Mouse (Mus musculus): Measurements from ENCODE around the gene Olfr467. TPM values are rescaled to one million over a fixed set of nuclear protein-coding genes. Genes with fewer than 3 reads are reported as not detected.

Olfr467 gene
- not detected for polyA plus RNA-seq (2014; fragmentation: Illumina TruSeq; extraction: RNeasy Lipid Tissue Mini Kit (QIAGEN cat#74804); ENCODE audit: low read depth, low replicate concordance)

GRCm38 (mm10) chr7:107811963-107812362 lies at the start of gene Olfr467:
Gene Olfr467 (plus strand): TSS chr7:107812263.

GRCm38 (mm10) chr7:107801108-107801507 lies 11.0 kb upstream of the Olfr467 start, which contains the start of gene Ovch2:
Gene Ovch2 (minus strand): TSS chr7:107801208.

DNA sequence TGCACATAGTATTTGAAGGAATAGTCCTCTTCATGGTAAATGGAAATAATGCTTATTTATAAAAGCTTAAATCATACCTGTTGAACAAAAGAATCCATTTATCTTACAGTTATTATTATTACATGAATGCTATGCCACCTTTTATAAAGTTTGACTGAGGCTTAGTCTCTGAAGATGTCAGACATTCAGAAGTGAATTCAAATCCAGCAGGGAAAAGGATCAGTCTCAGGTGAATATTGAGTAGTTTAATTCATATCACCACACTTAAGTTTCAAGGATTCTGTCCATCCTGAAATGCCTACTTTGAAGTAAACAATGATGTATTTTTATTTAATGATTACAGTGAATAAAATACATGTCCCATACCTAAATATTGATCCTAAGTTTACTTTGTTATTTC lies 13.4 kb downstream of the Olfr467 start, which contains the start of gene Olfr469:
Olfr469 (minus strand) TSS at position 101 of the 400 bp plus-strand sequence.

DNA sequence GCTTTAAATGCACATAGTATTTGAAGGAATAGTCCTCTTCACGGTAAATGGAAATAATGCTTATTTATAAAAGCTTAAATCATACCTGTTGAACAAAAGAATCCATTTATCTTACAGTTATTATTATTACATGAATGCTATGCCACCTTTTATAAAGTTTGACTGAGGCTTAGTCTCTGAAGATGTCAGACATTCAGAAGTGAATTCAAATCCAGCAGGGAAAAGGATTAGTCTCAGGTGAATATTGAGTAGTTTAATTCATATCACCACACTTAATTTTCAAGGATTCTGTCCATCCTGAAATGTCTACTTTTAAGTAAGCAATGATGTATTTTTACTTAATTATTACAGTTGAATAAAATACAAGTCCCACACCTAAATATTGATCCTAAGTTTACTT lies 35.3 kb downstream of the Olfr467 start, which contains the start of gene Olfr470:
Olfr470 (minus strand) TSS at position 101 of the 400 bp plus-strand sequence.

Other genes starting within 250 kb of the Olfr467 start
- 3.7 TPM for gene Olfml1, start 244.8 kb upstream of the Olfr467 start, polyA plus RNA-seq (2014; fragmentation: Illumina TruSeq; extraction: RNeasy Lipid Tissue Mini Kit (QIAGEN cat#74804); ENCODE audit: low read depth, low replicate concordance)
- gene Ppfibp2, start 217.1 kb upstream of the Olfr467 start, polyA plus RNA-seq (2014; fragmentation: Illumina TruSeq; extraction: RNeasy Lipid Tissue Mini Kit (QIAGEN cat#74804); ENCODE audit: low read depth, low replicate concordance) = 11.9 TPM
- not detected for gene 5330417H12Rik, start 187.1 kb upstream of the Olfr467 start, polyA plus RNA-seq (2014; fragmentation: Illumina TruSeq; extraction: RNeasy Lipid Tissue Mini Kit (QIAGEN cat#74804); ENCODE audit: low read depth, low replicate concordance)
- gene Cyb5r2, start 54.2 kb upstream of the Olfr467 start, polyA plus RNA-seq (2014; fragmentation: Illumina TruSeq; extraction: RNeasy Lipid Tissue Mini Kit (QIAGEN cat#74804); ENCODE audit: low read depth, low replicate concordance) = not detected
- gene Ovch2, start 11.1 kb upstream of the Olfr467 start, polyA plus RNA-seq (2014; fragmentation: Illumina TruSeq; extraction: RNeasy Lipid Tissue Mini Kit (QIAGEN cat#74804); ENCODE audit: low read depth, low replicate concordance) = not detected
- gene Olfr469, start 13.3 kb downstream of the Olfr467 start, polyA plus RNA-seq (2014; fragmentation: Illumina TruSeq; extraction: RNeasy Lipid Tissue Mini Kit (QIAGEN cat#74804); ENCODE audit: low read depth, low replicate concordance) = not detected
- not detected for gene Olfr470, start 35.2 kb downstream of the Olfr467 start, polyA plus RNA-seq (2014; fragmentation: Illumina TruSeq; extraction: RNeasy Lipid Tissue Mini Kit (QIAGEN cat#74804); ENCODE audit: low read depth, low replicate concordance)
- not detected for gene Olfr472, start 85.6 kb downstream of the Olfr467 start, polyA plus RNA-seq (2014; fragmentation: Illumina TruSeq; extraction: RNeasy Lipid Tissue Mini Kit (QIAGEN cat#74804); ENCODE audit: low read depth, low replicate concordance)
- not detected for gene Olfr473, start 118.2 kb downstream of the Olfr467 start, polyA plus RNA-seq (2014; fragmentation: Illumina TruSeq; extraction: RNeasy Lipid Tissue Mini Kit (QIAGEN cat#74804); ENCODE audit: low read depth, low replicate concordance)
- not detected for gene Olfr474, start 142.4 kb downstream of the Olfr467 start, polyA plus RNA-seq (2014; fragmentation: Illumina TruSeq; extraction: RNeasy Lipid Tissue Mini Kit (QIAGEN cat#74804); ENCODE audit: low read depth, low replicate concordance)
- not detected for gene Olfr476, start 152.5 kb downstream of the Olfr467 start, polyA plus RNA-seq (2014; fragmentation: Illumina TruSeq; extraction: RNeasy Lipid Tissue Mini Kit (QIAGEN cat#74804); ENCODE audit: low read depth, low replicate concordance)
- not detected for gene Olfr477, start 174.4 kb downstream of the Olfr467 start, polyA plus RNA-seq (2014; fragmentation: Illumina TruSeq; extraction: RNeasy Lipid Tissue Mini Kit (QIAGEN cat#74804); ENCODE audit: low read depth, low replicate concordance)
- gene Olfr478, start 221.7 kb downstream of the Olfr467 start, polyA plus RNA-seq (2014; fragmentation: Illumina TruSeq; extraction: RNeasy Lipid Tissue Mini Kit (QIAGEN cat#74804); ENCODE audit: low read depth, low replicate concordance) = not detected
- not detected for gene Olfr479, start 238.4 kb downstream of the Olfr467 start, polyA plus RNA-seq (2014; fragmentation: Illumina TruSeq; extraction: RNeasy Lipid Tissue Mini Kit (QIAGEN cat#74804); ENCODE audit: low read depth, low replicate concordance)

Data from sigmoid colon, adult 10 weeks (tissue).